Mouse (Mus musculus): ENCODE data around the gene Hoxa9. TPM values are rescaled to one million over a fixed set of nuclear protein-coding genes. Genes with fewer than 3 reads are reported as not detected.

Gene Hoxa9
- total RNA-seq, 2 experiments from 2014 or later = not detected

DNA sequence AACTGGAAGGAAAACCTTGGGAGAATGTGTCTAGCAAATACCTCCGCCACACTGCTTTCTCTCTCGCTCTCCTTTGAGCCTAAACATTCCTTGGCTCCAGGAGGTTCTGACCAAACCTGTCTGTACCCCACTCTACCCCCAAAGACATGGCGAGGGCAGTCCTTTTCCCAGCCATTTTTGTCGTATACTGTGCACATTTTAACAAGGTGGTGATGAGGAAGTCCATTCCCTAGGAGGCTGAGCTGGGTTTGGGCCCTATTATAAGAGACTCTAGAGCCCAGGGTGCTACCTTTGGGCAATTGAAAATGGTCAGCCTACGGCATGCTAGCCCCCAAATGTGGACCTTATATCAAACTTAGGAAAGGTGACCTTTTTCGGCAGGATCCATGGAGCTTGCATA lies 5.0 kb upstream of the Hoxa9 start:
- intact Hi-C loops (cut with DNase I) = loop anchor here (5.0 kb wide), 1 partner anchor 1059 kb away; no protein-coding TSS in a partner anchor
- DNase-seq (ENCODE audit: extremely low spot score in 1 of 2, low spot score in 2 of 2) = no peak

DNA sequence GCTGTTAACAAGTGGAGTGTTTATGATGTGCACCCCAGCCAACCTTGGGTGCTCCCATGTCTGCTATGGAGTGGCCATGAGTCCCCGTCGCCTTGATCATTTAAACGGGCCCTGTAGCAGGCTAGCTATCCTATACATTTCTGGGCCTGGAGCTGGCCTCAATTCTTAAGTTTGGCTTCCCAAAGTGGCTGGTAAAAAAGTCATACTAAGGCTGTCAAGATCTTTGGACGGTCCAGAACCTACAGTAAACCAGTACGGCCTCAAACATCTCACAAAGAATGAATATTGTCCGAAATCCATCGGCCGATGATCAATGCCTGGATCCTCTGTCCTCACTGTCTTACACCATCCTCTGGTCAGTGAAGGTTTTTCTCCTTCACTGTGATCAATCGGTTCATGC lies 4.4 kb upstream of the Hoxa9 start:
- DNase-seq (ENCODE audit: extremely low spot score in 1 of 2, low spot score in 2 of 2) = no peak
- intact Hi-C loops (cut with DNase I) = loop anchor here (5.0 kb wide), 1 partner anchor 1058 kb away; no protein-coding TSS in a partner anchor

DNA sequence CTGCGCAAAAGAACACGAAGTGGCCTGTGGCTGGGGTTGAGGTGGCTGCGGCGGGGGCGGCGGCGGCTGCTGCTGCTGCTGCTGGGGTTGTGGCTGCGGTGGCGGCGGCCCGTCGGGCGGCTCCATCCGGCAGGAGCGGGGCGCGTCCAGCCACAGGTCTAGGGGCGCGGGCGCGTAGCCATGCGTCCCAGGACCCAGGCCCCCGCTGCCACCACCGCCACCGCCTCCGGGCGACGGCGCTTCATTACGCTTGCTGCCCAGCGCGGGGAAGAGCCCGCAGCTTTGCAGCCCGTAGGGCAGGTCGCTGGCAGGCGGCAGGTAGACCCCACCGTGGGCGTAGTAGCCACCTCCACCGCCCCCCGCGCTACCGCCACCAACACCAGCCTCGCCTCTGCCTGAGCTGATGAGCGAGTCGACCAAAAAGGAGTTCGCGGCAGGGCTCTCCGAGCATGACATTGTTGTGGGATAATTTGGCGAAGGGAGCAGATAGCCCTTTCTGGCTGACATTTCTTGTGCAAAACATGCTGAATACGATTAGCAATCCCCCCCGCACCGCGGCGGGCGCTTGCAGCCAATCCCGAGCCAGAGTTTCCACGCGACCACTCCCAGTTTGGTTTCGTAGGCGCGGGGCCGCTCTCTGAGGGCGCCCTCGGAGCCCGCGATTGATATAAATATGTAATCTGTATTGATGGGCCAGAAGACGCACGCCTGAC lies 3.7 kb upstream of the Hoxa9 start:
- DNase-seq (ENCODE audit: extremely low spot score in 1 of 2, low spot score in 2 of 2) = no peak
- intact Hi-C loops (cut with DNase I) = loop anchor here (5.0 kb wide), 1 partner anchor 1057 kb away; no protein-coding TSS in a partner anchor

DNA sequence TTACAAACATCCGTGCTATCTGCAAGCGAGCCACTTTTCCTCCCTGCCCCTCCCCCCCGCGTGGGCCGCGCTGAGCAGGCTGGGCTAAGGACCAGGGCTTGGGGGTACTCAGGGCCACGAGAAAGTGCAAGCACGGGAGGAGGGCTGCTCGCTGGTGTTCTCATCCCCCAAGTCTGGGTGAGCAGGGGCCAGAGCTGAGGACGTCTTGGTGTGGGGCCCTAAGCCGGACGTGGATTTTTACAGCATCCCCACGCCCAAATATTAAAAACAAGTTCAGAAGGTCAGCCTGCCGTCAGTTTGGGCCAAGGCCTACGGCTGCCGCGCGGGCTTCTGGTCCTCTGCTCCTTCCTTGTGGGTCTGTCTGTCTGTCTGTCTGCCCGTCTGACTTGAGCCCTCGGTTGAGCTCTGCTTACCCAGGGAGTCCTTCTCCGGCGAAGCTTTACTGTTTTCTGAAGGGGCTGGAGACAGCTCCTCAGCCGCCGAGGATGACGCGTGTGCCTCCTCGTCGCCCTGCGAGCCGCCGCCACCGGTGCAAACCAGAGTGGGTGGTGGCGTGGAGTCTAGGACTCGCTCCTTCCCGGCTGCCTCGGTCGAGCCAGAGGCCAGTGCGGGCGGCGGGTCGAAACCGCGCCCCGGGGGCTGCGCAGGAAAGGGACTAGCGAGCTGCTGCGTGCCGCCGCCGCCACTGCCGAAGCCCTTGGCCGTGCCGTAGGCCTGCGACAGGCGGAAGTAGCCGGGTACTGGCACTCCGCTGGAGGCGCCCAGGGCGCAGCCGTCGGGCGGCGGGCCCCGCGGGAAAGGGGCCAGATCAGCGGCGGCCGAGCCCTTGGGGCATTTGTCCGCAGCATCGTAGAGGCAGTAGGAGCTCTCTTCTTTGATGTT lies 2.9 kb upstream of the Hoxa9 start:
- intact Hi-C loops (cut with DNase I) = no loop called here

DNA sequence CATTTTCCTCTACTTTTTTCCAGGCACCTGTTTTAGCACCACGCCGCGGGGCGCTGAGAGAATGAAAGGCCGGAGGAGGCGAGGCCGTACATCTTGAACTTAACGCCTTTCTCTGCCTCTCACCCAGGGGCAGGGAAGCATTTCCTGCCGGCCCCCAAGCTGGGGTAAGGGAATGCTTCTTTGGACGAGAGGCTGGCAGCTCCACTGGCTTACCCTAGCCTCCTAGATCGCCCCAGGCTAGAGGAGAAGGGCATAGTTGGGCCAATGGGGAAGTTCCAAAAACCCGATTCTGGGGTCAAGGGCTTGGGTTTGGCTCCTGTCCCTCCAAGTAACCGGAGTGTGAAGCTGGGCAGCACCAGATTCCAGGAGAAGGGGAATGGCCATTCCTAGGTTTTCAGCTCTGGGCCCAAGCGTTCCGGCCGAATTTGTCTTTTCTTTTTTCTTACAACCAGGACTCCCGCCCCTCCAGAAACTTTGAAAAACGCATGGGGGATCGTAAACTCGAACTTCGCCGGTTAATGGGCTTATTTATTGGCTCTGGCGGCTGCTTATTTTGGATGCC lies 2.2 kb upstream of the Hoxa9 start:
- peak in 1 of 2 experiments; percentile 12 for DNase-seq (ENCODE audit: extremely low spot score in 1 of 2, low spot score in 2 of 2)
- intact Hi-C loops (cut with DNase I) = no loop called here

More for the DNA sequence above, 2.9 kb upstream of the Hoxa9 start:
- DNase-seq (ENCODE audit: extremely low spot score in 1 of 2, low spot score in 2 of 2) = peak in 1 of 2 experiments; percentile 16

DNA sequence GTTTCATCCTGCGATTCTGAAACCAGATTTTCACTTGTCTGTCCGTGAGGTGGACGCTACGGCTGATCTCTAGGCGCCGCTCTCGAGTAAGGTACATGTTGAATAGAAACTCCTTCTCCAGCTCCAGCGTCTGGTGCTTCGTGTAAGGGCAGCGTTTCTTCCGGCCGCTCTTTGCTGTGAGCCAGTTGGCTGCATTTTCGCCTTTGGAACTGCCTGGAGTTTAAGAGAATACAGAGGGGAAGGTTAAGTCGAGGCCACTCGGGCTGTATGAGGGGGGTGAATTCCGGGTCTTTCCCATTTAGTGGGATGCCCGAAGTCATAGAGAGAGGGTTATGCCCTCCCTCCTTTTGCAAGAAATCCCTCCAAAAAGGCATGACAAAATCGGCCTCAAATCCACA lies 1.7 kb upstream of the Hoxa9 start:
- no peak for DNase-seq (ENCODE audit: extremely low spot score in 1 of 2, low spot score in 2 of 2)
- intact Hi-C loops (cut with DNase I) = no loop called here

DNA sequence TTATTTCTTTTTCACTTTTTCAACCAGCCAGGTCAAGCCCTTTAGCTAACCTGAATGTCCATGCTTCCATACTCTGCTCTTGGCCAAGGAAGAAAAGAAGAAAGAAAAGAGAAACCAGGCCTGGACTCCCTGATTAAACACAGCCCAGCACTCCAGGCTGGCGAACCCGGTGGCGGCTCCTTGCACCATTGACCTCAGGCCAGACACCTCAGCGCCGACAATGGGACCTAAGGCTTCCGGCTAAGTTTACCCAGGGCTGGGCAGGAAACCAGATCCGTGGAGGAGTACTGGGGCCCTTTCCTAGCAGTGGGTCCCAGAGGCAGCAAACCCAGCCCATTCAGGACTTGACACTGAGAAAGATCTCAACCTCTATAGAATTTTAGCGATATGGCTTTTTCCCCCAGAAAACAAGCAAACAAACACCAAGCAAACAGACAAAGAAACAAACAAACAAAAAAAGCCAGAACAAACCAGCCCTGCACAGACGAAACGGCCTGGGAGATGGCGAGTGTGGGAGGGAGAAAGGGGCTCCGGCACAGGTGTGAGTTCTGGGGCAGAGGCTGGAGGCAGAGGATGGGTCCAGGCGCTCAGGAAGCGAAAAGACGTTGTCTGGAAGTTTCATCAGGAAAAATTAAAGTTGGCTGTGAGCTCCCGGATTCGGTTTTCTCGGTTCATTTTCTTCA lies 1.1 kb upstream of the Hoxa9 start:
- intact Hi-C loops (cut with DNase I) = no loop called here
- no peak for DNase-seq (ENCODE audit: extremely low spot score in 1 of 2, low spot score in 2 of 2)

DNA sequence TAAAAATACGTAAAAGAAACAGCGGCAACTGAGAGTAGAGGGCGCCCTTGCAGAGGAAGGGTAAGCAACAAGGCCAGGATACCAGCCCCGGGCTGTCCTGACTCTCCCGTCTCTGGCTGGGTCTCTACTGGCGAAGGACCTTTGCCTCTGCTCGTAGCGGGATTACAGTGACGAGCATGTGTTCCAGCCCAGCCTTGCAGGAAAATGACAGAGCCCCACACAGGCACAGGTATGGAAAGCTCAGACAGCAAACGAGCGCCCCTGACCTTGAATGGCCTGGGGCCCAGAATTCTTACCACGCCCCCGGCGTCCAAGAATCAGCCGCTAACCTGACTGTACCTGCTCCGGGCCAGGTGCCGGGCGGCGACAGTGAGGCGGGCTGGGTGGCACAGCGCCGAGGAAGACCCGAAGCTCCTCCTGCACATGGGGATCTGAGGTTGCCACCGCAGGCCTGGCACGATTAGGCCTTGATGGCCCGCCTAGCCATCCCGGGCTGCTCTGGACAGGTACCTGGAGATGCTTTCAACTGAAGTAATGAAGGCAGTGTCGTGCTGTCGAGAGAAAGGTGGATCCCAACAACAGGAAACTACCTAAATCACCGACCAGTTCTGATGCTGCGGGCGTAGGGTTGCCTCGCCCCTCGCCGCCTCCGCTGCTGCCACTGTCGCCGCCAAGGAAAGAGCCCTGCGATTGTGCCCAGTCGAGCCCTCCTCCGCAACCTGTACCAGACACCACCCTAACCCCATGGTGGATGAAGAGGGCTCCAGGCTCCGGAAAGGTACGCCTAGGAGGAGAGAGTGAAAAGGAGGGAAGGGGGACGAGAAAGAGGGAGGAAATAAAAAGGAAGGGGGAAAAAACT lies 1.1 kb downstream of the Hoxa9 start:
- peak in 1 of 2 experiments; percentile 20 for DNase-seq (ENCODE audit: extremely low spot score in 1 of 2, low spot score in 2 of 2)
- intact Hi-C loops (cut with DNase I) = loop anchor here (10.0 kb wide), 1 partner anchor 1415 kb away; no protein-coding TSS in a partner anchor

DNA sequence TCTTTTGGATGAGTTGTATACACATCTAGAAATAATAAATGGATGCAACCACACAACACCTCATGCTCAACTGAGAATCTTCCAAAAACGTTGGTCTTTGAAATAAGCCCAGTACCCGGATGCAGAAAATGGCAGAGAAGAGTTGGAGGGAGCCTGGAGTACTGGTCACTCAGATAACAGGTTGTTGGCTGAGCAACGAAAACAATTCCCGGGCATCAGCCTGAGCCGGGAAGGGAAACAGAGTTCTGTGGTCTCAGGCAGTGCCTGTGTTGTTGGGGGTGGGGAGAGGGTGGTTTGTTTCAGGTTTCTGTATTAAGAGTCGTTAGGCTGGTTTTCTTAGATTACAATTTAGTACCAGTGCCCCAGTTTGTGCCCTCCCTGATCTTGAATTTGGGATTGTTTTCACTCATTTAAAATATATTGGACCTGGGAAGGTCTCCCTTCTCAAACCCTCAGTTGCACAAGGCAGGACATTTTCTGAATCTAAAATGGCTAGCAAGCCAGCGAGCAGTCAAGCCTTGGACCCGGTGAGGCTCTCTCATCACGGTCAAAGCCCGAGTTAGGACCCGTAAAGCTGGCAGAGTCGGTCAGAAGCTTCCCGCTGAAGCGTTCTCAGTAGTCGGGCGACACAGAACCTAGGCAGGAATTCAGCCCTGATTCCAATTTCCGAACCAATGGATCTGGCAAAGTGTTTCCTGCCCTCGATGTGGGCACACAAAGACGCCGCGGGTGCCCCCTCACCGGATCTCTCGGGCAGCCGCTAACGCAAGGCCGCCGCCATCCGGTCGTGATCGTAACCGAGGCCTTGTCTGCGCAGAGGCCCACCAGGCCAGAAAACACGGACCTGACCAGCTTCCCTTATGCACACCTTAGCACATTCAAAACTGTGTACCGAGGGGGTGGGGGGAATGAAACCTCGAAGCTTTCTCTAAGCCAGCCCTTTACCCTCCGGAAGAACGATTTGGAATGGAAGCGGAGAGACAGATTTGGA lies 2.1 kb downstream of the Hoxa9 start:
- DNase-seq (ENCODE audit: extremely low spot score in 1 of 2, low spot score in 2 of 2) = peak in 1 of 2 experiments; percentile 17
- intact Hi-C loops (cut with DNase I) = loop anchor here (10.0 kb wide), 1 partner anchor 1414 kb away; no protein-coding TSS in a partner anchor

DNA sequence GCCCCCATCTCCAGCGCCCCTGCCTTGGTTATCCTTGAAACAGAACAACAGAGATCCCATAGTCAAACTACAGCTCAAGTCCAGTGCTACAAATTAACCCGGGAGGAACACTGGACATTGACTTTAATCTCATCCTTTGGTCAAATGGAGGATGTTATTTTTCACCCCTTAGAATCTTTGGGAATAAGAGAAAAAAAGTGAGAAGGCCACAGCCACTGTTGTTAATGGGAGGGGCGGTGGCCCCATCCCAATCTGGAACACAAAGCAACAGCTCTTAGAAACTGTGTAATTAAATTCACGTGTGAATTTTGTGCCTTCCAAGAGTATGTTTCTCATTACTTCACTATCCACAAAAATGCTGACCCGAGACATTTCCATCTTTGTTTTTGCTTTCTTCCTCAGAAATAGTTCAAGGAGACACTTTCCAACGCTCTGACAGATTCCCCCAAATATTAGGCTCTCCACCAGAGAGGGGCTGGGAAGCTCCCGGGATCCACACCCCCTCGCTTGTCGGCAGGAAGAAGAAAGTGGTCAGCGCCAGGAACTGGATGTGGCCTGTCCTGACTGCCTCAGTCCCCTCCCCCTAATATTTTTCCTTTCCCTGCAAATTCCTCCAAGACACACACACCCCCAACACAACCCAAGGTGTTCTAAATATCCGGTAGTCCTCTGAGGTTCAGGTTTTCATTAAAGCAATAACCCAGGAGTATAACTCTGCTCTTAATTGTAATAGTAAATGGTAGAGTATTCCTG lies 3.2 kb downstream of the Hoxa9 start:
- DNase-seq (ENCODE audit: extremely low spot score in 1 of 2, low spot score in 2 of 2) = peak in 1 of 2 experiments; percentile 4
- intact Hi-C loops (cut with DNase I) = loop anchor here (10.0 kb wide), 1 partner anchor 1413 kb away; no protein-coding TSS in a partner anchor

DNA sequence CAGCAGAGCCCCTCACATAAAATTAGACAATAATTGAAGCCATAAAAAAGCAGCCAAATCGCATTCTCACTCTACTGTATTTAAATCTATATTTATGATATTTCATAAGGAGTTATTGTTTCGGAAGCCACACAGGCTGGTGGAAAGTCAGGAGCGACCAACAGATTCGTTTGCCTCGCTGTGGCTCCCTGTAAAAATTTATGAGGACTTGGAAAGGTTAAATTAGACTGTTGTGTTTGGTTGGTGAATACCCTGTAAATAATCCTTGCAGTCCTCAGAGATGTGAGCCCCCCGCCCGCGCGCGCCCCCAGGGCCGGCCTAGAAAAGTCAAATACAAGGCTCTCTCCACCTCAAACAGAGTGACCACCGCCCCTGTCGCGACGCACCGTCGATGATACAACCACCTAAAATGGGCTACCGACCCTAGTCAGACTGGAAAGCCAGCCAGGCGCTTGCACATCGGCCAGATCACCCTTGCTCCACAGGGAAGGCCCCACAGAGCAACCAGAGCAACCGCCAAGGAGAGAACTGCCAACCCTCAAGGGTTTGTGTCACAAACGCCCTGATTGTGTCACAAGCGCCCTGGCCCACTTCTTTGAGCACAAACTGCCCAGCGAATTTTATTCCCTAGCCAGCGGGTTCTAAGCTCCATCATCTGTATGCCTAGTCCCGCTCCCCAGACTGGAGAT lies 4.2 kb downstream of the Hoxa9 start:
- intact Hi-C loops (cut with DNase I) = loop anchor here (10.0 kb wide), 1 partner anchor 1412 kb away; no protein-coding TSS in a partner anchor
- peak in 1 of 2 experiments; percentile 14 for DNase-seq (ENCODE audit: extremely low spot score in 1 of 2, low spot score in 2 of 2)

DNA sequence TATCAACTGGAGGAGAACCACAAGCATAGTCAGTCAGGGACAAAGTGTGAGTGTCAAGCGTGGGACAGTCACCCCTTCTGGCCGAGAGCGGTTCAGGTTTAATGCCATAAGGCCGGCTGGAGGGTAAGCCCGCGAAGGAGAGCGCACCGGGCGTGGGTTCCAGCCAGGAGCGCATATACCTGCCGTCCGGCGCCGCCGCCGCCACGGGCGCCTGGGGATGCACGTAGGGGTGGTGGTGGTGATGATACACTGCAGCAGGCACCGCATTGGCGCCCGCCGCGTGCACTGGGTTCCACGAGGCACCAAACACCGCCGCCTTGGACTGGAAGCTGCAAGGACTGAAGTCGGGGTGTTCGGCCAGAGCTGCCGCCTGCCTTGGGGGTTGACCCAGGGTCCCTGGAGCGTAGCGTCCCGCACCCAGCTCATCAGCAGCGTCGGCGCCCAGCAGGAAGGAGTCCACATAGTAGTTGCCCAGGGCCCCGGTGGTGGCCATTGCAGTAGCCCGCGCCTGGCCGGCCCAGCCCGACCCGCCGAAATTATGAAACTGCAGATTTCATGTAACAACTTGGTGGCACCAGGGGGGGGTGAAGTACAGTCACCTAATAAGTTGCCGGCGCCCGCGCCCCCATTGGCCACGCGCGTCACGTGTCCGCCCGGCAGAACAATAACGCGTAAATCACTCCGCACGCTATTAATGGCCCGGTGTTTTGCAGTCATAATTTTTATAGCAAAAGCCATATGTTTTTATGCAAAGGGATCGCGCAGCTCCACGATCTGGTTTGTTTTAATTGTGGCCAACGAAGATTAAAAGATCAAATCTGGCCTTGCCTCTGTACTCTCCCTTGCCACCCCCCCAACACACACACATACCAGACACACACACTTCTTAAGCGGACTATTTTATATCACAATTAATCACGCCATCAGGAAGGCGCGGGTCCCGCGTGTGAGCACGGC lies 5.0 kb downstream of the Hoxa9 start:
- intact Hi-C loops (cut with DNase I) = loop anchor here (10.0 kb wide), 1 partner anchor 1411 kb away; no protein-coding TSS in a partner anchor
- peak in 1 of 2 experiments; percentile 22 for DNase-seq (ENCODE audit: extremely low spot score in 1 of 2, low spot score in 2 of 2)

DNA sequence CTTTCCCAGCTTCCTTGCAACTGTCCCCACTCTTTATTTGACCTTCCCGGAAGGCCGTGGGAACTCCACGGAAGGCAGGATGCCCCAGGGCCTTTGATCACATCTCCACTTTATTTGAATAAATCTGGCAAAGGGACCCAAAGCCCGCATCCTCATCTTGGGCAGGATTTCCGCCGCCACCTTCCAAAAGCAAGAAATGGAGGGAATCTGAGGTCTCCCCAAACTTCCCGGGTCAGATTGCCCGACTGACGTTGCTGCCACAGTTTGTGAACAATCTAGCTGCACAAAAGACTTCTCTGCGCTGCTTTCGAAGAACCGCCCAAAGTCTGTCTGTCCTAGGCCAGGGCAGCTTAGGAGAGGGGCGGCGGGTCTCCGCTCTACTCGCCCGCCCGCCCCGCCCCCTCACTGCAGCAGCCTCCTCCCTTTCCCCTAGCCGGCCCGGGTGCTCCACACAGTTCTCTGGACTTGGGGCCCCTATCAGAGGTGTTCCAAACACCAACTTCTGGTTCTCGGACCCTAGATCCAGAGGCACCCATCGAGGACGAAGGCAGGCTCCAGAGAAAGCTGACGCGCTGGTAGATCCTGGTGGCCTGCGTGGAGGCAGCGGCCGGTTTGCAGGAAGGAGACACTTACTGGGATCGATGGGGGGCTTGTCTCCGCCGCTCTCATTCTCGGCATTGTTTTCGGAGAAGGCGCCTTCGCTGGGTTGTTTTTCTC lies 5.8 kb downstream of the Hoxa9 start:
- peak in 1 of 2 experiments; percentile 7 for DNase-seq (ENCODE audit: extremely low spot score in 1 of 2, low spot score in 2 of 2)
- intact Hi-C loops (cut with DNase I) = loop anchor here (5.0 to 10.0 kb wide), 2 partner anchors 353 to 1410 kb away; no protein-coding TSS in a partner anchor

Measured in left cerebral cortex, postnatal 10 days (tissue).